Mouse (Mus musculus) right cerebral cortex, adult 18-20 months (tissue): ENCODE results near the gene Gm13271.
"Not testable (repeated sequence)": the region's sequence is repeated elsewhere in the genome, so short reads cannot be mapped to it uniquely, and the experiment has no call there.

ENCODE experiments used
- DNase-seq: peaks from one replicate; pipeline ENCODE4 v3.0.0; 2022; ENCODE audit warnings: mixed read lengths

Gm13271 gene

GRCm38 (mm10) chr4:88761776-88762175, 7.1 kb downstream of the Gm13271 start:
- peak; percentile 63 for DNase-seq

GRCm38 (mm10) chr4:88762341-88762740, 7.7 kb downstream of the Gm13271 start:
- not testable (repeated sequence) for DNase-seq

- peak; percentile 9 for DNase-seq
Observed at GRCm38 (mm10) chr4:88763384-88764018, 8.8 kb downstream of the Gm13271 start.

- not testable (repeated sequence) for DNase-seq
Observed at GRCm38 (mm10) chr4:88773534-88773933, 18.9 kb downstream of the Gm13271 start, which contains the start of gene Gm13290. Gene Gm13290, plus strand, starts transcription at chr4:88773834.

- DNase-seq = not testable (repeated sequence)
Observed at GRCm38 (mm10) chr4:88776622-88777021, 22.0 kb downstream of the Gm13271 start, which contains the start of gene Gm13289. Gene Gm13289, plus strand, starts transcription at chr4:88776922.

- not testable (repeated sequence) for DNase-seq
Observed at GRCm38 (mm10) chr4:88779550-88779949, 24.9 kb downstream of the Gm13271 start, which contains the start of gene Gm13272. Gene Gm13272, plus strand, starts transcription at chr4:88779850.

- not testable (repeated sequence) for DNase-seq
Observed at GRCm38 (mm10) chr4:88780320-88780719, 25.7 kb downstream of the Gm13271 start.

GRCm38 (mm10) chr4:88781831-88782230, 27.2 kb downstream of the Gm13271 start, which contains the start of gene Ifnz:
Gene Ifnz, plus strand, starts transcription at chr4:88782131.
- not testable (repeated sequence) for DNase-seq

GRCm38 (mm10) chr4:88782335-88782734, 27.7 kb downstream of the Gm13271 start:
- DNase-seq = not testable (repeated sequence)

- DNase-seq = not testable (repeated sequence)
Observed at GRCm38 (mm10) chr4:88785409-88785808, 30.7 kb downstream of the Gm13271 start, which contains the start of gene Gm13276. Gene Gm13276, plus strand, starts transcription at chr4:88785709.

GRCm38 (mm10) chr4:88788402-88788801, 33.7 kb downstream of the Gm13271 start, which contains the start of gene Gm13277:
Gene Gm13277, plus strand, starts transcription at chr4:88788632.
- DNase-seq = peak; percentile 63

- not testable (repeated sequence) for DNase-seq
Observed at GRCm38 (mm10) chr4:88791250-88791649, 36.6 kb downstream of the Gm13271 start, which contains the start of gene Gm13278. Gene Gm13278, plus strand, starts transcription at chr4:88791550.

- peak; percentile 24 for DNase-seq
Observed at GRCm38 (mm10) chr4:88793936-88794675, 39.4 kb downstream of the Gm13271 start, which contains the start of gene Gm13275. Gene Gm13275, plus strand, starts transcription at chr4:88794487.

GRCm38 (mm10) chr4:88797097-88797496, 42.4 kb downstream of the Gm13271 start, which contains the start of gene Gm13279:
Gene Gm13279, plus strand, starts transcription at chr4:88797397.
- not testable (repeated sequence) for DNase-seq

- not testable (repeated sequence) for DNase-seq
Observed at GRCm38 (mm10) chr4:88799365-88799764, 44.7 kb downstream of the Gm13271 start, which contains the start of gene Gm13285. Gene Gm13285, plus strand, starts transcription at chr4:88799665.

- DNase-seq = not testable (repeated sequence)
Observed at GRCm38 (mm10) chr4:88802954-88803353, 48.3 kb downstream of the Gm13271 start, which contains the start of gene Gm13287. Gene Gm13287, plus strand, starts transcription at chr4:88803254.
